Mouse (Mus musculus) cerebellum, postnatal 36 days (tissue): Measurements from ENCODE around the gene Mst1.
A peak's percentile ranks its signal among the peaks of the same experiment; 100 is the strongest.

Experiments
- DNase-seq, 2 experiments: peaks; one replicate each; pipeline ENCODE4 v3.0.0; 2021 to 2022; ENCODE audit warnings: mixed read lengths in 2 of 2

The Mst1 gene

DNA sequence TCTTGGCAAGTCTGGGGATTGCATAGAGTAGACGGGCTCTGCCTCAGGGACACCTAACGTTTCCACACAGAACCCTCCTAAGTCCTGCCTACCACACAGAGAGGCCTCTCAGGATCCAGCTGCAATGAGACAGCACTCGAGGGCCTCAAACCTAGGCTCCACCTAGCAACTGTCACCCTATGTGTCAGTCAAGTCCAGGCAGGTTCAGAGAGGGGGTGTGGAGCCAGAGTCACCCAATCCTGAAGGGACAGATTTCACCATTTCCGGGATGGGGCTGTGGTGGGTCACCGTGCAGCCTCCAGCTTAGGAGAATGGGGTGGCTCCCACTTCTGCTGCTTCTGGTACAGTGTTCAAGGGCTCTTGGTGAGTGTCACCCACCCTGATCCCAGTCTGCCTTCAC is at the start of gene Mst1:
Gene Mst1 (plus strand): TSS at position 269 of the 400 bp plus-strand sequence.
- DNase-seq, result no peak

DNA sequence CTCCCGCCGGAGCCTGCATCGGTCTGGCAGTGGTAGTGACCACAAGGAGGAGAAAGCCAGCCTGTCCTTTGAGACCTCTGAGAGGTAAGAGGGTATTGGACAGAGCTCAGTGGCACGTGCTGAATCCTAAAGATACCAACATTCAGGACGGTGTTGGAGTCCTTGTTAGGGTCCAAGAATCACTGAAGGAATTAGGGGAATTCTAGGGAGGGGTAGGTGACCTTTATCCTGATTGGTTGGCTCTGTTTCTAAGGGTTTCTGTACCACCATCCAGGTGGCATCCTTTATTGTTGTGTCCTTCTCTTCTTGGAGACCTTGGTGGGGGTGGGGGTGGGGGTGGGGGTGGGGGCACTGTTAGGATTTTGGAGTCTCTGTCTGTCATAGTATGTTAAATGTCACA is 48.1 kb upstream of the Mst1 start:
- DNase-seq, result no peak

DNA sequence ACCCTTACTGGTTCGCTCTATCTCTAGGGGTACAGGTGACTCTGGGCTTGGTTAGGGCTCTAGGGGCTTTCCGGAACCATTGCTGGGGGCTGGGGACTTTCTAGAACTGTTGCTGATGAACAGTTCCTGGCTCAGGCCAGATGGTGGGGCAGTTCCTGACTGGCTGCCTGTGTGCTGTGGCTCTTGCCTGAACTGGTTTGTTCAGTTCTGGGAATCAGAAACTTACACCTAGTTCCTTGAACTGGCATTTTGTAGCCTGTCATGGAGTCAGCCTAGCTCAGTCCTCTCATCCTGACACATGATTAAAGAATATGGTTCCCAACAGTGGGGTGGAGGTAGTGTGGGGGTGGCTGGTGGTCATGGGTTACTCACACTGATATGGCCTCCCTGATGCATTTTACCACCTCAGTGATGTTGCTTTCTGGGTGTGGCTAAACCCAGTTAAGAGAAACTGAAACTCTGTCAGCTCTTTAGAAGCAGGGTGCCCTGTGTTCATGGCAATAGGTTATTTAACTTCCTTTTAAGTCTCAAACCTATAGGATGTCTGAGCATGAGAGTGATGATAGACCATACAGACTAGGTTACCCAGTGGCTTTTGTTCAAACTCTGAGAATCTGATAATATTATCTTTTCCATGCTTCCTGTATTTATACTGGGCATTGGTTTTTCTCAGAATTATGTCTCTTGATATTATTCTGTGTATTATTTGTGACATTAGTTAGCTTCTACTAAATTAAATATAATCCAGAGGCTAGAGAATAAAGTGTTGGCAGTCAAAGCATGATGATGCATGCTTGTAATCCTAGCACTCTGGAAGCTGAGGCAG is 44.7 kb upstream of the Mst1 start:
- DNase-seq, result no peak

DNA sequence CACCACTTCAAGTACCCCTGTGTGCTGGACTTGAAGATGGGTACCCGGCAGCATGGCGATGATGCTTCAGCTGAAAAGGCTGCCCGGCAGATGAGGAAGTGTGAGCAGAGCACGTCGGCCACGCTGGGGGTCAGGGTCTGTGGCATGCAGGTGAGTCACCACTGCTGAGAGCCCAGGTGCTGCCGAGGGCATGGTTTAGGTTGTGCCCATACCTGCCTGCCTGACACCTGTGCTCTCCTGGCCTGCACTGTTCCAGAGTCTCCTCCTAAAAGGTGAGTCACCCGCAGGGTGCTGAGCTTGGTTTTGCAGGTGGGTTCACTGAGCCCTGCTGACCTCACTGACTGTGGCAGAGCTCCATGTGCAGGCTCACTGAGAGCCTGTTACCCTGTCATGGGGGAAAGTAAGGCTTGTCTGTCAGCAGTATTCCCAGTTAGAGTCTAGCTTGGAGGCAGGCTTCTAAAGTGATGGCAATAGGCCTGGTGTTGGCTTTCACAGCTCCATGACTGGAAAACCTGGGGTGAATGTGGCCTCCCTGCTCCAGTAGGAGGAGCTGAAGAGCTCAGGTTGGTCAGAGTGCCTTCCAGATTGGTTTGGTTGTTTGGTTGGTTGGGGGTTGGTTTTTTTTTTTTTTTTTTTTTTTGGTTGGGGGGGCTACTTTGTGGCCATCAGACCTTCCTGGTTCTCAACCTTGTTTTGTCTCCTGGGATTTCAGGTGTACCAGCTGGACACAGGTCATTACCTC is 35.3 kb upstream of the Mst1 start:
- no peak for DNase-seq

DNA sequence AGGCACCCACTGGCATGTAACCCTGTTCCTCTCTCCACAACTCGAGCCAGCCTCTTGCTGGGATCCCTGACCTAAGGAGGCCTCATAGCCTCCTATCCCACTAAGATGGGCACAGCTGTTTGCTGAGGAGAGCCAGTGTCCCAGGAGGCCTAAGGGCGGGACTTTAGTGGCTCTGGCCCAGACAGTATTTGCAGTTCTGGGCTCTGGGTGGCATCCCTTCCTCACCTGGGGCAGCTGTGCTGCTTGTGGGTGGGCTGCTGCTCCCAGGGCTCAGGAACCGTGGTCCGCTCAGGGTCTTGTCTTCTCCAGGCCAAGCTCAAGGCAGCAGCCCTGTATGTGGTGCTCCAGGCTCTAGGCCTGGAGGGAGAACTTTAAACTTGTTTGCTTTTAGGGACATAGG is 33.7 kb upstream of the Mst1 start:
- DNase-seq, result no peak

DNA sequence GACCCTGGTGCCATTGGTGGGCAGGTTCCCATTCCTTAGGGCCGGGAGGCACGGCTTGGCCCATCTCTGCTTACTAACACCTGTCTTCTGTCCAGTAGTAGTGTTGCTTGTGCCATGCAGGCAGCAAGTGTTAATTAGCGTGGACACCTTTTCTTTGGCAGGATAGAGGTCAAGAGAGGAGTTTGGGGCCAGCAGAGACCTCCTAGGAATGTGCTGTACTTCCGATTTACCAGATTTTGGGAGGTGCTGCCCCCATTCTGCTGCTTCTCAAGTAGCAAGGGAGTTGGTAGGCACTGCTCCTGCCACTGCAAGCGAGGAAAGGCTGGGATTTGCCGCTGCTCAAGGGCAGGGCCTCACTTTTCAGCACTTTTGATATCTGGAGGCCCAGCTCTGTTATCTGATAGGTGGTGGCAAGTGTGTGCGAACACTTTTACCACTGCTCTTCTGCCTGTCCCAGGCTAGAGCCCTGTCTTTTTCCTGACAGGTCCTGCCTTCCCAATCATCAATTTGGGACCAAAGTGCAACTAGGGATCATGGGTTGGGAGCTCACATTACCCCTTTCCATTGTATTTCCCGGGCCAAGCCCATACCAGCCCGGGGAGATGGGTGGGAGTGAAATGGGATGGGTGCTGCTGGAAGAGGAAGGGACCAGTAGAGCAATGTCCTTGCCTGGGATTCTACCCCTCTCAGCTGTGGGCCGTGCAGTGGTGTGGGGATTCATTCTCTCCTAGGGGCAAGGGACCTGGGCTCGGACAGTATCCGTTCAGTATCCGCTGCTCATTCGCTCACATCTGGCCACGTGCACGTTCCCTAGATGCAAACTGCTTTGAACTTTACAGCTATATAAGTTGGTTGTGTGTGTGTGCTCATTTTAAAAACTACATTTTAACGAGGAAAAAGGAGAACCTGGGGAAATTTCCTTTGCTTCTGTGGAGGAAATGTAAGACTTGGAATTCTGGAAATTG is 32.4 kb upstream of the Mst1 start:
- peak in 1 of 2 experiments; percentile 7 for DNase-seq

DNA sequence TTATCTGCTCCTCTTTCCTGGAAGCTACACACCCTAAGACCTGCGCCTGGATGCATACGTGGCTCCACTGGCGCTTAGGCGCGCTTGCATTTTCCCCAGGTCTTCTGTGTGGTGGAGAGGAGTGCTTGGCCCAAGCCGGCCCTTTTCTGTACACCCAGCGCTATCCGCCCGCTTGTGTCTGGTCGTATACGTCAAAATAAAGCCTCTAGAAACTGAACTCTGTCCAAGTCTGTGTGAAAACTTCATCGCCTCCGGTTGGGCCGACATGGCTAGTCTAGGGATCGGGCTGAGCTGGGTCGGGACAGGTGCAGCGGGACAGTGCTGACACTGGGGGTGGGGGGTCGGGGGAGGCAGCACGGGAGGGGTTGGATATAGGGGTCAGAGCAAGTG is 31.7 kb upstream of the Mst1 start:
- peak in 1 of 2 experiments; percentile 27 for DNase-seq

DNA sequence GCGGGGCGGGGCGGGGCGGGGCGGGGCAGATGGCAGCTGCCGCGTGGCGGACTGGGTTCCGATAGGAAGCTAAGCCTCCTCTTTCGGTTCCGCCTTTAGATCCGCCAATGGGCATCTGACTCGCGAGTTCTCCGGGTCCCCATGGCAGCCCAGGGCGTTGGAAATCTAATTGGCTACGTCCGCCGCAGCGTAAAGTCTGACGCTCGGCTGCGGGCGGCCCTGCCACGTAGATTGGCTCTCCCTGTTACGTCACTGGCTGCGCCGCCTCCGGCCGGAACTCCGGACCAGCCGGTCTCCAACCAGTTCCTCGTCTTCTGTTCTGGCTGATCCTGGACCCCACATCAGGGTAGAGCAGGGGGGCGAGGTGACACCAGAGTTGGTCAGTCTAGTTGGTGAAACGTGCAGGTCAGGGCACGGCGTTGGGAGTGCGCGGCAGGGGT is 31.2 kb upstream of the Mst1 start, which contains the start of gene Gmppb:
Gene Gmppb (plus strand): TSS at position 227 of the 440 bp plus-strand sequence.
- DNase-seq, result peak; percentile 91 to 93

DNA sequence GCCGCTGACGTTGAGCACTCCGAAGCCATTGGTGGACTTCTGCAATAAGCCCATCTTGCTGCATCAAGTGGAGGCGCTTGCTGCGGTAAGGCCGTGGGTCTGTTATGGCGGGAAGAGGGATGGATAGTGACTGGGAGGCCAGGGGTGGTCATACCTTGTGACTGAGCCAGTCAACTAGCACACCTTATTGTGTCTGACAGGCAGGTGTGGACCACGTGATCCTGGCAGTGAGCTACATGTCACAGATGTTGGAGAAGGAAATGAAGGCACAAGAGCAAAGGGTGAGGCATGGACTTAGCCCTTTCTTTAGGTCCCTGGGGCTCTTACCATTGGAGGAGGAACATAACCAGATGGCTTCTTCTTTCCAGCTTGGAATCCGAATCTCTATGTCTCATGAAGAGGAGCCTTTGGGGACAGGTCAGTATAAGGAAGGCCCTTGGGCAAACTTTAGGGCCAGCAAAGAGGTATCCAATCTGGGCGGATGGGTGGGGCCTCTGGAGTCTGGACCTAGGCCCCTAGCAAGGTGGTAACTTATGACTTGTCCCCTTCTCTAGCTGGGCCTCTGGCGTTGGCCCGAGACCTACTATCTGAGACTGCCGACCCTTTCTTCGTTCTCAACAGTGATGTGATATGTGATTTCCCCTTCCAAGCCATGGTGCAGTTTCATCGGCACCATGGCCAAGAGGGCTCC is 30.5 kb upstream of the Mst1 start:
- DNase-seq, result peak; percentile 8 to 19

DNA sequence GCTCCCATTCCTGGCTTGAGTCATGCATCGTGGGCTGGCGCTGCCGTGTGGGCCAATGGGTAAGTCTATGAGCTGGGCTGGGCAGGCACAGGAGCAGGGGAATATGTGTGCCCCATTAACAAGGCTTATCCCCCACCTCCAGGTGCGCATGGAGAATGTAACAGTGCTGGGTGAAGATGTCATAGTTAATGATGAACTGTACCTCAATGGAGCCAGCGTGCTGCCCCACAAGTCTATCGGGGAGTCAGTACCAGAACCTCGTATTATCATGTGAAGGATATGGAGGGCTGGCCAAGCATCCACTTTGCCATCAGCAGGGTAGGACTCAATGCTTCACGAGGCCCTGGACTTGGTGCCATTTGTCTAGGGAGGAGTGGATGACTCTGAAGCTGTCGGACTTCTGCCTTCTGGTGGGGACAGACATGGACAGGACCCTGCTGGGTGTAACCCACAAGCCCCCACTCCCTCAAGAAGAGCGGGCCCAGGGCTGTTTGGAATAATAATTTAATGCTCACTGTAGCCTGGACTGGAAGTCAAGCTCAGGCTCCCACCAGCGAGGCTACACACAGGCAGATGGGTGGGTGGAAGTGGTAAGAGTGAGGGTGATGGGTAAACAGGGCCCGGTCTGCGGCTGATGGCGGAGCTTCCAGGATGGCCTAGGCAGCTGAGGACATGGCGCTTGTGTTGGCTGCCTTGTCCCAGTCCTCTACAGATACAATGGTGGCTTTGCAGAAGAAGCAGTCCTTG is 28.9 kb upstream of the Mst1 start:
- peak; percentile 8 to 14 for DNase-seq

DNA sequence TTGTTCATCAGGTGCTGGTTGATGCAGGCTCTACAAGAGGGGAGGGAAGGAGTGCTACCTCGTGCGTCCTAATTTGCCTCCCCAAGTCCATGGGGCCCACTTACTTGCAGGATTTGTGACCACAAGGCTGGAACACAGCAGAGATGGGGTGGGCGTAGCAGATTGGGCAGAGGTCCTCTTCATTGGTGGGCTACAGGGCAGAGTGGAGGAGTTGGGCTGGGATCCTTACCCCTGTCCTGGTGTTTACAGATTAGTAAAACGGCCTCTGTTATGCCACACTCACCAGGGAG is 28.4 kb upstream of the Mst1 start:
- DNase-seq, result no peak

DNA sequence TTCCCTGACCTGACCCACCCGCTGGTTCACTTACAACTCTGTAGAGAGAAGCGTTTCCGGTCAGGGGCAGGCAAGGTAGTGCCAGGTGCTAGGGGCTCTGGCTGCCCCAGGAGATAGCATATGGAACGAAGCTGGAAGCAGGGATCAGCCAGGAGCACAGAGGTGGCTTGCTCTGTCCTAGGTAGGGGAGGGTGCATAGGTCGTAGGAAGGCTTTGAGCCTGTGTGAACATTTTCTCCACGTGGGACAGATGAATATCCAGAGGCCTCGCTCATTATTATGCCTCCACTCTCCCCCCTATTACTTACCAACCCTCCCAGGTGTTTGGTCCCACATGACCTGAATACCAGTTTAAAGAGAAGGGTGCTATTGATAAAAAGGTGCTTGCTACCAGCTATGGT is 27.8 kb upstream of the Mst1 start:
- DNase-seq, result peak in 1 of 2 experiments; percentile 12

DNA sequence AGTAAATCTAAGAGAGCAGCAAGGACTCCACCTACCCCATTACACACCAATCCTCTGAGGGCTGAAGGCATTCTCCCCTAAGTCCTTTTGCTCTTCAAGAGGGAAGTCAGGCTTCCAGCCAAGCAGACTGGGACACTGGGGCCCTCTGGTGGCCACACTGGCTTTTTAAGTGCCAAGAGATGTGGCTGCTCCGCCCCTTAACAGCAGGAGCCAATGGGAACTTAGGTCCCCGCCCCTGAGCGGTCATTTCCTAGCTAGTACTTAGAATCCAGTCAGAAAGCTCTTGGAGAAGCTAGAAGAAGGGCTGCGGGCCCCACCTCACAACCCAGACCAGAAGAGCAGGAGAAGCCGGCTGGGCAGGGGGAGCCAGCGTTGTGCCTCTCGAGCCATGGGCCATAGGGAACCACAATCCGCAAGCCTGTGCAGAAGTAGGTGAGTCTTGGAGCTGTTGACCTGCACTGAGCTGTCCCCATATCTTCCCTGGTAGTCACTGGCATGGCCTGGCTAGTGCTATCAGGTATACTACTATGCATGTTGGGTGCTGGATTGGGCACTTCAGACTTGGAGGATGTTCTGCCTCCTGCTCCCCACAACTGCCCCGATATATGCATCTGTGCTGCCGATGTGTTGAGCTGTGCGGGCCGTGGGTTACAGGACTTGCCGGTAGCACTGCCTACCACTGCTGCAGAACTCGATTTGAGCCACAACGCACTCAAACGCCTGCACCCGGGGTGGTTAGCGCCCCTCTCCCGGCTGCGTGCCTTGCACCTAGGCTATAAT is 27.2 kb upstream of the Mst1 start, which contains the start of gene Amigo3:
Gene Amigo3 (plus strand): TSS at position 275 of the 780 bp plus-strand sequence.
- peak; percentile 95 to 97 for DNase-seq

DNA sequence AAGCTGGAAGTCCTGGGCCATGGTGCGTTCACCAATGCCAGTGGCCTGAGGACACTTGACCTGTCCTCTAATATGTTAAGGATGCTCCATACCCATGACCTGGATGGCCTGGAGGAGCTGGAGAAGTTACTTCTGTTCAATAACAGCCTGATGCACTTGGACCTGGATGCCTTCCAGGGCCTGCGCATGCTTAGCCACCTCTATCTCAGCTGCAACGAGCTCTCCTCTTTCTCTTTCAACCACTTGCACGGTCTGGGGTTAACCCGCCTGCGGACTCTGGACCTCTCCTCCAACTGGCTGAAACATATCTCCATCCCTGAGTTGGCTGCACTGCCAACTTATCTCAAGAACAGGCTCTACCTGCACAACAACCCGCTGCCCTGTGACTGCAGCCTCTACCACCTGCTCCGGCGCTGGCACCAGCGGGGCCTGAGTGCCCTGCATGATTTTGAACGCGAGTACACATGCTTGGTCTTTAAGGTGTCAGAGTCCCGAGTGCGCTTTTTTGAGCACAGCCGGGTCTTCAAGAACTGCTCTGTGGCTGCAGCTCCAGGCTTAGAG is 26.5 kb upstream of the Mst1 start:
- DNase-seq, result peak; percentile 23 to 27

DNA sequence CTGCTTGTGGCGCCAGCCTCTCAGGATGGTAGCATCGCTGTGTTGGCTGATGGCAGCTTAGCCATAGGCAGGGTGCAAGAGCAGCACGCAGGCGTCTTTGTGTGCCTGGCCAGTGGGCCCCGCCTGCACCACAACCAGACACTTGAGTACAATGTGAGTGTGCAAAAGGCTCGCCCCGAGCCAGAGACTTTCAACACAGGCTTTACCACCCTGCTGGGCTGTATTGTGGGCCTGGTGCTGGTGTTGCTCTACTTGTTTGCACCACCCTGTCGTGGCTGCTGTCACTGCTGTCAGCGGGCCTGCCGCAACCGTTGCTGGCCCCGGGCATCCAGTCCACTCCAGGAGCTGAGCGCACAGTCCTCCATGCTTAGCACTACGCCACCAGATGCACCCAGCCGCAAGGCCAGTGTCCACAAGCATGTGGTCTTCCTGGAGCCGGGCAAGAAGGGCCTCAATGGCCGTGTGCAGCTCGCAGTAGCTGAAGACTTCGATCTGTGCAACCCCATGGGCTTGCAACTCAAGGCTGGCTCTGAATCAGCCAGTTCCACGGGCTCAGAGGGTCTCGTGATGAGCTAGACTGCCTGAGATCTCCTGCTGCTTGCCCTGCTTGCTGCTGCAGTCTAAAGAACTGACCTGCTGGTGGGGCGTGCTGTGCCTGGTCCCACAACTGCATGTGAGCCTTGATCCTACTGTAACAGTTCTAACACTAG is 25.8 kb upstream of the Mst1 start:
- DNase-seq, result peak in 1 of 2 experiments; percentile 7

DNA sequence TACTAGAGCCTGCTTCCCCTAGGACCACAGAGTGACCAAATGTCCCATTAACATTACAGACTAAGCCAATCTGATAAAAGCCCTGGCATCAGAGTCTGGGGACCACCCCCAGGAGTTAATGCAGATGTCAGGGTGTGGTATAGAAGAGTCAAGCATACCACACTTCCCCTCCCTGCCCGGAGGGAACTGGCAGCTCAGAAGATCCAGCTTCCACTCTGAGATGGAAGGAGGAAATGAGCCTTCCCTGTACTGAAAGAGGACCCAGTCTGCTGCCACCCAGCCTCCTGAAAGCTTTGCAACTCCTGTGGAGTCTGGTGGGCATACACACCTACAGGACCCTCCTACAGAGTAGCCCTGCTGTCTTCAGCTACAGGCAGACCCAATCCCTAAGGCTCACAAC is 25.2 kb upstream of the Mst1 start:
- DNase-seq, result no peak

DNA sequence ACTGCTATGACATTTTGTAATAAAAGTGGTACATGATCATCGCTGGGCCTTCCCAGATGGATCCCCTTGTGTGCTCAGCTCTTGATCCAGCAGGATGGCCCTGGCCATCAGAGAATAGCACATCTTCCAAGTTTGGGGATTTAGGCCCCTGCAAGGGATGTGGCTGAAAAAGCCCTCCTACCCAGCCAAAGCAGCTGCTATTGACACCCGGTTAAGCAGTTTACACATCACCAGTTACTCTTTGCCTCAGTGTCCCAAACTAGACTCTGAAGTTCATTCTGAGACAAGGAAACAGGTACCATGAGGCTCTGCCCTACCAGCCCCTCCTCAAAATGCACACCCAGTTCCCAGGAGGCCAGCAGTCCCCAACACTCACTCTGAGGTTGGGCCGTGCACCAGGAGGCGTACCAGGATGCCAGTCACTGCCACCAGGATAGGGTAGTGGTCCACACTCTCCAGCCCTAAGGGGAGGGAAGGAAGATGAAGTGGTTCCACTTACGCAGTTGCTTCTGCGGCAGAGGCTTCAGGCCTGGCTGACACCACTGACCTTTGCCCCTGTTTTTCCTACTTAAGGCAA is 24.5 kb upstream of the Mst1 start:
- DNase-seq, result no peak

DNA sequence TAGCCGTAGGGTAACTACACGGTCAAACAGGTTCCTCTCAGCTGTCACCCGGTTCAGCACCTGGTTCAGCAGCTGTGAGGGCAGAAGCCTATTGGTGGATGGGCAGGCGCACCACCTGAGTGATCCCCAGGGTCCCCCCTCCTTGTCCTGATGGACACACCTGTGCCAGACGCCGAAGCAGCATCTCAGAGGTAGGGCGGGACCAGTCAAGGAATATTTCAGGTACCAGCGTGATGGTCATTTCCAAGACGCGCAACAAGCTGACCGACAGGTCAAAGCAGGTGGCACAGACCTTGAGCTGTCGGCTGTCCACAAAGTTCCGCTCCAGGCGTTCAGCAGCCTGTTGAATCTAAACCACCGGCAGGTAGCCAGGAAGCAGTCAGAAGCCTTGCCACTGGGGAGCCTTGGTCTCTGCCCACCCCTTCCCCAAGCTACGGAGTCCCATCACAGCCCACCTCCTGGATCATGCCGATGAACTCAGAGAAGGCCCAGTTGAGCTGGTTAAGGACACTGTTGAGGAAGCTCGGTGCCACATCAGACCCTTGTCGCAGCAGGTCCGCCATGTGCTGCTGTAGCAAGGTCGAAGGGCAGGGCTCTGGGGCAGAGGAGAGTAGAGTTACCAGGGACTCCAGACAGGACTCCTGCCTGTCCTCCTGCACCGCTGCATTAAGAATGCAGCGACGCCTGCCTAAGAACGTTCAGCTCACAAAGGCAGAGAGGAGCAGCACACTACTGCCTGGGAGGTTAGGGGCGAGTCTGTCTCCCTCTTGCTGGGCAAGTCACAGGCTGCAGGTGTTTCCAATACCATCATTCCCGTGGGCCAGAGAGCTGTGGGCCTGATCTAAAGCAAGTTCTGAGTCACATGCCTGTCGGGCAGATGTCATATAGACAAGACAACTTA is 23.6 kb upstream of the Mst1 start:
- peak in 1 of 2 experiments; percentile 10 for DNase-seq
